Mouse (Mus musculus): Measurements from ENCODE around the gene Rapgef4. TPM values are rescaled to one million over a fixed set of nuclear protein-coding genes. Genes with fewer than 3 reads are reported as not detected.
A peak's percentile ranks its signal among the peaks of the same experiment; 100 is the strongest.

The Rapgef4 gene
- total and polyA plus RNA-seq, 3 experiments, result 0.33 TPM; not detected in 2

DNA sequence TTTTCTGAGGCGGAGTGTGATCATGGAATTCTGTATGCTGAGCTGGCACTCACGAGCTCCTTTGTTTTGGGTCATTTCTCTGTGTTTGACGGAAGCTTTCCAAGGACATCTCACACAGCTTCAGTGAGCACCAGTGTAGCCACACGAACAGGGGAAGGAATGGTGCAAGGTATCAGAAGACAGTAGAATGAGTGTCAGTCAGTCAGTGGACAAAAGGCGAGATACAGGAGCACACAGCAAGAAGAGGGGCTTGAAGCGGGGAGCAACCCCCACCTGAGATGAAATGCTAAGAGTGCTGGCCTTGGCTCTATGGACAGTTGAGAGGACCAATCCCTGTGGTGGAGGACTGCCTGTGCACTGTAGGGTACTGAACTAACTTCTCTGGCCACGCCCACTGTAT, 259.7 kb downstream of the Rapgef4 start:
- no peaks in the 10 kb centered on the region for H3K9me3 ChIP-seq (replicated peaks)
- no peak for TF ChIP-seq GATA2 (IDR thresholded peaks at IDR 0.05; ENCODE audit: borderline replicate concordance, low read depth, low read length)
- TF ChIP-seq CTCF (IDR thresholded peaks at IDR 0.05; ENCODE audit: low read depth, low read length), result no peak
- TF ChIP-seq GATA1 (IDR thresholded peaks at IDR 0.05; ENCODE audit: borderline replicate concordance, low read length), result no peak
- TF ChIP-seq POLR2AphosphoS5 (IDR thresholded peaks at IDR 0.05; ENCODE audit: insufficient replicate concordance, low read depth, low read length), result no peak
- peaks cover 27% of the 10 kb centered on the region for H3K27me3 ChIP-seq (ENCODE audit: insufficient read depth, low read length)
- H3K36me3 ChIP-seq (replicated peaks), result no peaks in the 10 kb centered on the region
- ATAC-seq (ENCODE audit: extremely low read depth, insufficient number of reproducible peaks, low FRiP score, poor library complexity, severe bottlenecking) (no peak), DNase-seq (ENCODE audit: low spot score) (no peak)
- H3K4me3 ChIP-seq (ENCODE audit: low read depth, low read length), result no peak overlapping the region
- peaks cover 6% of the 10 kb centered on the region for H3K4me1 ChIP-seq (ENCODE audit: insufficient read depth, low read depth, low read length)

DNA sequence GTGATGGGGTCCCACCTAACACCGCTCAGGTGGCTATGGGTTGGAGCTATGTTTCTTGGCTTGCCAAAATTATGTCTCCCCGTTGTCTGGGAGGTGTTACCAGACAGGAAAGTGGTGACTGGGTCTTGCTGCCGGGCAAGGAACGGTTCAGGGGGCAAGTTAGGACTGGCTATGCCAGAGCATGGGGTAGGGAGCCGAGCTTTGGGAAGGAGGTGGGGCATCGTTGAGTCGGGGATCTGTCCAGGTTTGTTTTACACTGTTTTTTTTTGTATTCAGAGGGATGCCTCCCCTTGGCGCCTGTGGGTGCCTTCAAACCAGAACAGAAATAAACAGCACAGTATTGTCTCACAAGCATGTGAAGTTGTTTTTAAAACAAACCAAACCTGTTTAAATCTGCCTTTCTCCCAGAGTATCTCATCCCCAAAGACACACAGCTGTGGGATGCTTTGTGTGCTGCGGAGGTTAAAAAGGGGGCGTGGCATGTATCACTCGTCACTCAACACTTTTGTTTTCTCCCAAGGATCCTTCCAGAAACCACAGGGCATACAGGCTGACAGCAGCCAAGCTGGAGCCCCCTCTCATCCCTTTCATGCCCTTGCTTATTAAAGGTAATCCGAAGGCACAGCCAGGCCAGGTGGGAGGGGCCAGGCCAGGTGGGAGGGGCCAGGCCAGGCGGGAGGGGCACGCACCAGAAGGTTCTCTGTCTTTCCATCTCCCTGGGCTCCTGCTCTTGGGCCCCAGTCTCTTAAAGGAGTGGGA, 260.9 kb downstream of the Rapgef4 start:
- ATAC-seq (ENCODE audit: extremely low read depth, insufficient number of reproducible peaks, low FRiP score, poor library complexity, severe bottlenecking), result no peak
- Histone ChIP-seq H3K27me3 (ENCODE audit: insufficient read depth, low read length) (peaks cover 25% of the 10 kb centered on the region), H3K4me3 (ENCODE audit: low read depth, low read length) (peak overlapping the region; percentile 43; the same call in 1 of the 2 replicates), H3K36me3 (replicated peaks) (no peaks in the 10 kb centered on the region), H3K4me1 (ENCODE audit: insufficient read depth, low read depth, low read length) (peaks cover 6% of the 10 kb centered on the region), H3K9me3 (replicated peaks) (no peaks in the 10 kb centered on the region)
- TF ChIP-seq TAL1 (conservative IDR thresholded peaks at IDR 0.05; ENCODE audit: low read depth, low read length) (no peak), POLR2AphosphoS5 (IDR thresholded peaks at IDR 0.05; ENCODE audit: insufficient replicate concordance, low read depth, low read length) (no peak), GATA2 (IDR thresholded peaks at IDR 0.05; ENCODE audit: borderline replicate concordance, low read depth, low read length) (no peak), GATA1 (IDR thresholded peaks at IDR 0.05; ENCODE audit: borderline replicate concordance, low read length) (no peak), CTCF (IDR thresholded peaks at IDR 0.05; ENCODE audit: low read depth, low read length) (no peak)
- DNase-seq (ENCODE audit: low spot score), result no peak

DNA sequence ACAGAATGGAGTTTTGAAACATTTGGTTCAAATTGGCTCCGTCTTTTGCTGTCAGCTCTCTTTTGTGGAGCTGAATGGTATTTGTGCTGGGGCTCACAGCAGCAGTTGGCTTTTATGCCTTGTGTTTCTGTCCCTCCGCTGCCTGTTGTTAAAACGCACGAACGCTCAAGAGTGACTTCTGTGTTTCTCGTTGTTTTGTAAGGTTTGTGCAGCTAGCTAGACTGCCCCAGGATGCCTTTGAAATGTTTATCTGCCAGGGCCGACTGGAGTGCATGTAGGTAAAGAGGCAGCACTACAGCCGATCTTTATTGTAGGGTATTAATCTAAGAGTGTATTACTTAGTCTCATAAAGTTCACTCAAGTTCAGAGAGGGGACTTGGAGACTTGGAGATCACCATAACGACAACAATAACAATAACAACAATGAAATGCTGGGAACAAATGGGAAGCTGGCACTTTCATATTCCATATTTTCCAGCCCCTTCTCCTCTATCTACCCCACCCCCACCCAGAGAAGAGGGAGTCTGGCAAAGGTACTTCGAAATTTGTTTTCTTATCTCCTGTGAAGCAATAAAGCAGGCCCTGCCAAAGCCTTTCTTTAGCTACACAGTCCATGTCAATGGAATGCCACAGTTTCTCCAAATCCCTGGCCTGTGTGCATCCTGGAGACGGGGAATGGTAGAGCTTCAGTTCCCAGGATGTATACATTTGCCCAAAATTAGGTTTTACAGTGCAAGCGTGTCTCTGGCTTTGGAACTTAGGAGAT, 262.1 kb downstream of the Rapgef4 start:
- Histone ChIP-seq H3K27me3 (ENCODE audit: insufficient read depth, low read length) (peaks cover 30% of the 10 kb centered on the region), H3K9me3 (replicated peaks) (no peaks in the 10 kb centered on the region), H3K4me1 (ENCODE audit: insufficient read depth, low read depth, low read length) (peaks cover 6% of the 10 kb centered on the region), H3K36me3 (replicated peaks) (no peaks in the 10 kb centered on the region), H3K4me3 (ENCODE audit: low read depth, low read length) (no peak overlapping the region)
- ATAC-seq (ENCODE audit: extremely low read depth, insufficient number of reproducible peaks, low FRiP score, poor library complexity, severe bottlenecking) (no peak), DNase-seq (ENCODE audit: low spot score) (no peak)
- no peak for TF ChIP-seq GATA1 (IDR thresholded peaks at IDR 0.05; ENCODE audit: borderline replicate concordance, low read length)
- no peak for TF ChIP-seq CTCF (IDR thresholded peaks at IDR 0.05; ENCODE audit: low read depth, low read length)
- TF ChIP-seq TAL1 (conservative IDR thresholded peaks at IDR 0.05; ENCODE audit: low read depth, low read length), result no peak
- no peak for TF ChIP-seq POLR2AphosphoS5 (IDR thresholded peaks at IDR 0.05; ENCODE audit: insufficient replicate concordance, low read depth, low read length)
- no peak for TF ChIP-seq GATA2 (IDR thresholded peaks at IDR 0.05; ENCODE audit: borderline replicate concordance, low read depth, low read length)

DNA sequence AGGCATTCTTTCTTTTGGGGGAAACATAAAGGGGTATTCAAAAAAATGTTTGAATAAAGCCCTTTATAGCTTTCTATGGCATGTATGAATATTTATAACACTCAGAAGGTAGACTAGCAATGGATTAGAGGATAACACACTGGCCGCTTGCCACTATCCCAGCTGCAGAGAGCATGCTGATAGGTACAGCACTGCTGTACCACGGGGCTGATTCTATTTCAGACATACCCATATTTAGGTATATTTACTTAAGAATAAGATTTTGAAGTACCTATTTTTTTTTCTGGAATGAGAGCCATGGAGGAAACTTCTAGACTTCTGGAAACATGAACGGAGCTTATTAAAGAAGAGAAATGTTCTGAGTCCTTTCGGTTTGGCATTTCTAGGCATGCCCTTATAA, 264.6 kb downstream of the Rapgef4 start:
- peaks cover 5% of the 10 kb centered on the region for H3K4me1 ChIP-seq (ENCODE audit: insufficient read depth, low read depth, low read length)
- peaks cover 32% of the 10 kb centered on the region for H3K27me3 ChIP-seq (ENCODE audit: insufficient read depth, low read length)
- H3K9me3 ChIP-seq (replicated peaks), result no peaks in the 10 kb centered on the region
- no peak for DNase-seq (ENCODE audit: low spot score)
- no peaks in the 10 kb centered on the region for H3K36me3 ChIP-seq (replicated peaks)
- H3K4me3 ChIP-seq (ENCODE audit: low read depth, low read length), result no peak overlapping the region
- ATAC-seq (ENCODE audit: extremely low read depth, insufficient number of reproducible peaks, low FRiP score, poor library complexity, severe bottlenecking), result no peak
- no peak for TF ChIP-seq POLR2AphosphoS5 (IDR thresholded peaks at IDR 0.05; ENCODE audit: insufficient replicate concordance, low read depth, low read length)
- no peak for TF ChIP-seq GATA2 (IDR thresholded peaks at IDR 0.05; ENCODE audit: borderline replicate concordance, low read depth, low read length)
- no peak for TF ChIP-seq GATA1 (IDR thresholded peaks at IDR 0.05; ENCODE audit: borderline replicate concordance, low read length)
- no peak for TF ChIP-seq TAL1 (conservative IDR thresholded peaks at IDR 0.05; ENCODE audit: low read depth, low read length)
- no peak for TF ChIP-seq CTCF (IDR thresholded peaks at IDR 0.05; ENCODE audit: low read depth, low read length)

DNA sequence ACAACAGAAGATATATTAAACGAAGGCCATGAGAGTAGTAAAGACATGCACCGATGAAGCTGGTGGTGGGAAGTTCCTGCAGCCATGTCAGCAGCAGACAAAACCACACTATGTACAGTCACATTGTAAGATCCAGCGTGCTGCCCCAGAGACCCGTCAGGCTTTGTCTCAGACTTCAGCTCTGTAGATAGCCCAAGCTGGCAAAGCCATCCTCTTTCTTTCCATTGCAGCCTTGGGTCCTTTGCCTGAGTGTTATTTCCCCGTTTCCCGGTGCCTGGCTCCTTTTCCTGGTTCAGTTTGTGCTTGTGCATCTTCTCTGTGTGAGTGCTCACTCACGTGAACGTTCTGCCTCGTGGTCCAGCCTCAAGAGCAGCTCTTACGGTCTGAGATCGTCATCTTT, 265.3 kb downstream of the Rapgef4 start:
- Histone ChIP-seq H3K4me1 (ENCODE audit: insufficient read depth, low read depth, low read length) (peaks cover 3% of the 10 kb centered on the region; the same call in 1 of the 2 replicates), H3K27me3 (ENCODE audit: insufficient read depth, low read length) (peaks cover 35% of the 10 kb centered on the region), H3K4me3 (ENCODE audit: low read depth, low read length) (no peak overlapping the region), H3K36me3 (replicated peaks) (no peaks in the 10 kb centered on the region), H3K9me3 (replicated peaks) (no peaks in the 10 kb centered on the region)
- DNase-seq (ENCODE audit: low spot score) (no peak), ATAC-seq (ENCODE audit: extremely low read depth, insufficient number of reproducible peaks, low FRiP score, poor library complexity, severe bottlenecking) (no peak)
- TF ChIP-seq TAL1 (conservative IDR thresholded peaks at IDR 0.05; ENCODE audit: low read depth, low read length) (no peak), GATA2 (IDR thresholded peaks at IDR 0.05; ENCODE audit: borderline replicate concordance, low read depth, low read length) (no peak), CTCF (IDR thresholded peaks at IDR 0.05; ENCODE audit: low read depth, low read length) (no peak), GATA1 (IDR thresholded peaks at IDR 0.05; ENCODE audit: borderline replicate concordance, low read length) (no peak), POLR2AphosphoS5 (IDR thresholded peaks at IDR 0.05; ENCODE audit: insufficient replicate concordance, low read depth, low read length) (no peak)

DNA sequence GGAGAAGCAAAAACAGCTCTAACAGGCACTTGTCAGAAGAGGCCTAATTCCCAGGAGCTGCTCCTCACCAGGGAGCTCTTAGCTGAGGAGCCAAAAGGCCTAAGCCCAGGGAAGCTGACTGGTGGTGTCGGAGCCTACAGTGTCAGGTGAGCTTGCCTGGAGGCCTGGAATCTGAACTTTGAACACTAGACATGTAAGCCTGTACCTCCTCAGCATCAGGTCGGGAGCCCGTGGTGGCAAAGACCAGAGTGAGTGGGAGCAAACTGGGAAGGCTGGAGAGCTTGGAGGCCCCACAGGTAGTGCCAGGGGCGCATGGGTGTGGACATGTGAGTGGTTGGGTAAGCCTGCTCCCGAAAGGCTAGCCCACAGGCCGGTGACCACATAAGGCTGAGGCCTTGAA, 266.8 kb downstream of the Rapgef4 start:
- no peaks in the 10 kb centered on the region for H3K4me1 ChIP-seq (ENCODE audit: insufficient read depth, low read depth, low read length)
- no peak overlapping the region for H3K4me3 ChIP-seq (ENCODE audit: low read depth, low read length)
- H3K9me3 ChIP-seq (replicated peaks), result no peaks in the 10 kb centered on the region
- TF ChIP-seq GATA1 (IDR thresholded peaks at IDR 0.05; ENCODE audit: borderline replicate concordance, low read length) (no peak), POLR2AphosphoS5 (IDR thresholded peaks at IDR 0.05; ENCODE audit: insufficient replicate concordance, low read depth, low read length) (no peak), GATA2 (IDR thresholded peaks at IDR 0.05; ENCODE audit: borderline replicate concordance, low read depth, low read length) (no peak), TAL1 (conservative IDR thresholded peaks at IDR 0.05; ENCODE audit: low read depth, low read length) (no peak), CTCF (IDR thresholded peaks at IDR 0.05; ENCODE audit: low read depth, low read length) (no peak)
- ATAC-seq (ENCODE audit: extremely low read depth, insufficient number of reproducible peaks, low FRiP score, poor library complexity, severe bottlenecking) (no peak), DNase-seq (ENCODE audit: low spot score) (no peak)
- peaks cover 37% of the 10 kb centered on the region for H3K27me3 ChIP-seq (ENCODE audit: insufficient read depth, low read length)
- H3K36me3 ChIP-seq (replicated peaks), result no peaks in the 10 kb centered on the region
